Mouse (Mus musculus): ENCODE measurements at regions not wholly inside any gene's neighbourhood (a gene's known extent, or its start where the extent isn't known, plus 50 kb on each side); places are given as distances from the start of the nearest gene placed in this dataset.

GRCm38 (mm10) chr3:51075219-51075920, 148.9 kb upstream of the Noct start:
- no peak for TF ChIP-seq POLR2A (IDR thresholded peaks at IDR 0.05; ENCODE audit: borderline replicate concordance, low read depth, low read length)
- TF ChIP-seq CTCF (IDR thresholded peaks at IDR 0.05; ENCODE audit: low read depth, low read length) = no peak
- Histone ChIP-seq H3K27ac (ENCODE audit: insufficient read depth, low read depth, low read length) (no peak overlapping the region), H3K4me1 (ENCODE audit: control insufficient read depth, insufficient read depth, low read length) (no peaks in the 10 kb centered on the region), H3K4me3 (ENCODE audit: insufficient read depth, low read length) (no peak overlapping the region)

DNA sequence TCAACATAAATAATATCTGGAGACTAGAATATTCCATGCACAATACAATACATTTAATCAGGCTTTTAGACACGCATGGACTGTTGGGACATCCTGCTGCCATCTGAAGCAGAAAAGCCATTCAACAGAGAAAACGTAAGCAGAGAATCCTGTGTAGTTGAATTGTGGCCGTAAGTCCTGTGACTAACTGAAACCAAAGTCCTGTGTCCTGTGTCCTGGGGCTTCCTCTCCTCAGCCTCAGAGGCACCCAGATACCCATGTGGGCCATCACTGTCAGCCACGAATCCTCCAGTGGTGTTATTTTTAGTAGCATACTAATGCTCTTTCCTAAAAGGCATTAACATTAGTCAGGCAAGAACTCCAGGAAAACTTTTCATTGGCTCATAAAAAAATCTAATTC, 145.8 kb upstream of the Noct start:
- TF ChIP-seq CTCF (IDR thresholded peaks at IDR 0.05; ENCODE audit: low read depth, low read length) = no peak
- TF ChIP-seq POLR2A (IDR thresholded peaks at IDR 0.05; ENCODE audit: borderline replicate concordance, low read depth, low read length) = no peak
- no peak overlapping the region for H3K27ac ChIP-seq (ENCODE audit: insufficient read depth, low read depth, low read length)
- no peaks in the 10 kb centered on the region for H3K4me1 ChIP-seq (ENCODE audit: control insufficient read depth, insufficient read depth, low read length)
- no peak overlapping the region for H3K4me3 ChIP-seq (ENCODE audit: insufficient read depth, low read length)

DNA sequence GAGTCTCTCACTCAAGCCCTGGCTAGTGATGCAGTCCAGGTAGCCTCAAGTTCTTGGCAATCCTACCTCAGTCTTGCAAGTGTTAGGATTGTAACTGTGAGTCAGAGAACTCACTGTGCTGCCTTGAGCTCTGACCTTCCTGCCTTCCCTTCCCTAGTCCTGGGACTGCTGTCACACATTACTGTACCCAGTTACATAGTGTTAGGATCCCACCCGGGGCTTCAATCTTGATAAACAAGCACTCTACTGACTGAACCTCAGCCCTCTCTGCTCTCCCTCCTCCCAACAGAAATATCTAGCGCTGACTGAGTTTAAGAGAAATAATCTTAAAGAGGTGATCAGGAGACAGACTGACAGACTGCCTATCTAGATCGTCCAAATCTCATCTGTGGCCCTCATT, 143.8 kb upstream of the Noct start:
- Histone ChIP-seq H3K27ac (ENCODE audit: insufficient read depth, low read depth, low read length) (no peak overlapping the region), H3K4me1 (ENCODE audit: control insufficient read depth, insufficient read depth, low read length) (no peaks in the 10 kb centered on the region), H3K4me3 (ENCODE audit: insufficient read depth, low read length) (no peak overlapping the region)
- TF ChIP-seq CTCF (IDR thresholded peaks at IDR 0.05; ENCODE audit: low read depth, low read length) (no peak), POLR2A (IDR thresholded peaks at IDR 0.05; ENCODE audit: borderline replicate concordance, low read depth, low read length) (no peak)

GRCm38 (mm10) chr3:51080855-51081254, 143.4 kb upstream of the Noct start:
- no peaks in the 10 kb centered on the region for H3K4me1 ChIP-seq (ENCODE audit: control insufficient read depth, insufficient read depth, low read length)
- H3K27ac ChIP-seq (ENCODE audit: insufficient read depth, low read depth, low read length) = no peak overlapping the region
- H3K4me3 ChIP-seq (ENCODE audit: insufficient read depth, low read length) = no peak overlapping the region
- TF ChIP-seq CTCF (IDR thresholded peaks at IDR 0.05; ENCODE audit: low read depth, low read length) (no peak), POLR2A (IDR thresholded peaks at IDR 0.05; ENCODE audit: borderline replicate concordance, low read depth, low read length) (no peak)

DNA sequence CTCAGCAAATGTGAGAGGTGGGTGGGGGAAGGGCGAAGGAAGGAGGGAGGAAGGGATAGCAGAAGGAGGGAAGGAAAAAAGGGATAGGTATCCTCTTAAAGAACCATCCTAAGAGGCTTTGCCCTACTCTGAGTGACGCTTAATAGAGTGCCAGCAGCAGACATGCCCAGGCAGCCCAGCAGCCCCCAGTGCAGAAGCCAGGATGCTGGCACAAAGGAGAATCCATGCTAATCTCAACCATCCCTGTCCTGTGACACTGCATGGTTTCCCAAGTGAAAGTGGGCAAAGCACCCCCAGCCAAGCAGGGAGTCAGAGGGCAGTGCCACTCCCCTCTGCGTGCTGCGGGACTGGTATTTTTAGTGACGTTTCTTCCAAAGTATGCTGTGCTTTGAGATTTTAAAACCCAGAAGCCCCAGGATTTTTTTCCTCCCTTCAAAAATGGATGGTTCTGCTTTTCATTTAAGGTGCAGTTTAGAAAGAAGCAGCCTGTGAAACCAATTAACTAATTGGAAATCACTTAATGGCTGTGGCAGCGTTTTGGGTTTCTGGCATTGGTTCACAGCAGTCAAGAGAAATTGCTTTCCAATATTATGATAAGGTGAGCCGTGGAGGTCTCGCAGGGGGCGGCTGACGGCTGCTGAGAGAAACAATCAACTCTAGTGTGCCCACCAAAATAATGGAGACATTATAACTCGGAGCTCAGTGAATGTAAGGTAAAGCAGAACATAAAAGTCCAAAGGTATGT, 141.2 kb upstream of the Noct start:
- Histone ChIP-seq H3K4me1 (ENCODE audit: control insufficient read depth, insufficient read depth, low read length) (no peaks in the 10 kb centered on the region), H3K4me3 (ENCODE audit: insufficient read depth, low read length) (no peak overlapping the region), H3K27ac (ENCODE audit: insufficient read depth, low read depth, low read length) (no peak overlapping the region)
- TF ChIP-seq CTCF (IDR thresholded peaks at IDR 0.05; ENCODE audit: low read depth, low read length) (no peak), POLR2A (IDR thresholded peaks at IDR 0.05; ENCODE audit: borderline replicate concordance, low read depth, low read length) (no peak)

- no peak overlapping the region for H3K27ac ChIP-seq (ENCODE audit: insufficient read depth, low read depth, low read length)
- H3K4me1 ChIP-seq (ENCODE audit: control insufficient read depth, insufficient read depth, low read length) = no peaks in the 10 kb centered on the region
- TF ChIP-seq CTCF (IDR thresholded peaks at IDR 0.05; ENCODE audit: low read depth, low read length) = no peak
- TF ChIP-seq POLR2A (IDR thresholded peaks at IDR 0.05; ENCODE audit: borderline replicate concordance, low read depth, low read length) = no peak
- no peak overlapping the region for H3K4me3 ChIP-seq (ENCODE audit: insufficient read depth, low read length)
Observed at GRCm38 (mm10) chr3:51083583-51083982, 140.7 kb upstream of the Noct start.

DNA sequence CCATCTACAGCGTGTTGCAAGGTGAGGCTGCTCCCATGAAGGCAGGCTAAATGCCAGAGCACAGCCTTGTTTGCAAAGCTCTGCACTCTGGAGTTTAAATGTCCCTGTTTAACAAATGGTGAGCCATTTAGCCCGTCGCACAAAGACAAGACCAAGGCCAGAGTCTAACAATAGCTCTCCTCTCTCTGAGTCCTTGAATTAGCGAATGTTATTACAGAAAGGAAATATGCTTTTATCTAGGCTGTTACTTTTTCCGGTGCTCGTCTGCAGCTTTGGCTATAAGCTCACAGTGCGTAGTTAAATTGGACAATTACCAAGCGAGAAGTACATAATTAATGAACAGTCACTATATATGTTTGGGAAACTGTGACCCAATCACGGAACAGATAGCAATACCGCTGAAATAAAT, 137.8 kb upstream of the Noct start:
- H3K4me3 ChIP-seq (ENCODE audit: insufficient read depth, low read length) = no peak overlapping the region
- TF ChIP-seq CTCF (IDR thresholded peaks at IDR 0.05; ENCODE audit: low read depth, low read length) (no peak), POLR2A (IDR thresholded peaks at IDR 0.05; ENCODE audit: borderline replicate concordance, low read depth, low read length) (no peak)
- no peak overlapping the region for H3K27ac ChIP-seq (ENCODE audit: insufficient read depth, low read depth, low read length)
- H3K4me1 ChIP-seq (ENCODE audit: control insufficient read depth, insufficient read depth, low read length) = no peaks in the 10 kb centered on the region

- TF ChIP-seq CTCF (IDR thresholded peaks at IDR 0.05; ENCODE audit: low read depth, low read length) = no peak
- TF ChIP-seq POLR2A (IDR thresholded peaks at IDR 0.05; ENCODE audit: borderline replicate concordance, low read depth, low read length) = no peak
- no peak overlapping the region for H3K4me3 ChIP-seq (ENCODE audit: insufficient read depth, low read length)
- no peak overlapping the region for H3K27ac ChIP-seq (ENCODE audit: insufficient read depth, low read depth, low read length)
- no peaks in the 10 kb centered on the region for H3K4me1 ChIP-seq (ENCODE audit: control insufficient read depth, insufficient read depth, low read length)
Observed at GRCm38 (mm10) chr3:51087076-51087475, 137.2 kb upstream of the Noct start.

DNA sequence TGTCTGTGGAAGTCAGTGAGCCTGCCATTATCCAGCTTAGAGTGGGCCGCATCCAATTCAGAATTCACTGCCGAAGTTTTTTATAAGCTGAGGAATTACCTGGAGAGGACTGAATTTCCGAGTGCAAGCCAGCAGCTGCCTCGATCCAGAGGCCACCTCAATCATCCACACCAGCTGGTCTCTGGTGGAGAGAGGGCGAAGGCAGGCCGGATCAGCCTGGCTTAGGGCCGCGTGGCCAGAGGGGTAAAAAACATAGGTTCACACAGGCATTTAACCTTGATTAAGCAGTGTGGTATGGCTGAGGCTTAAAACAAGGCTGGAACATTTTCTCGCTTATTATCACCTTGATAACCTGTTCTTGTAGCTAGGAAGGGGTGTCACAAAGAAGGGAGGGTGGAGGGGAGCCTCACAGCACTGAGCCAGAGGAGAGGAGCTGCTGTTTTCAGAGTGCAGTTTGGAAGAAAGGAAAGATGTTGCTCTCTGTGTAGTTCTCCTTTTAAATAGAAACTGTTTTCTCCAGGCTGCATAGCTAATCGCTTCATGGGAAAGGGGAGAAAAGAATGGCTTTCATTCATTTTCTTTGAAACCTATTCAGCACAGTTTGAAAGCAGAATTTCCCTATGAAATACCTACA, 135.1 kb upstream of the Noct start:
- Histone ChIP-seq H3K27ac (ENCODE audit: insufficient read depth, low read depth, low read length) (no peak overlapping the region), H3K4me3 (ENCODE audit: insufficient read depth, low read length) (no peak overlapping the region), H3K4me1 (ENCODE audit: control insufficient read depth, insufficient read depth, low read length) (no peaks in the 10 kb centered on the region)
- TF ChIP-seq CTCF (IDR thresholded peaks at IDR 0.05; ENCODE audit: low read depth, low read length) (no peak), POLR2A (IDR thresholded peaks at IDR 0.05; ENCODE audit: borderline replicate concordance, low read depth, low read length) (no peak)

- Histone ChIP-seq H3K4me1 (ENCODE audit: control insufficient read depth, insufficient read depth, low read length) (no peaks in the 10 kb centered on the region), H3K27ac (ENCODE audit: insufficient read depth, low read depth, low read length) (no peak overlapping the region), H3K4me3 (ENCODE audit: insufficient read depth, low read length) (no peak overlapping the region)
- TF ChIP-seq POLR2A (IDR thresholded peaks at IDR 0.05; ENCODE audit: borderline replicate concordance, low read depth, low read length) = no peak
- no peak for TF ChIP-seq CTCF (IDR thresholded peaks at IDR 0.05; ENCODE audit: low read depth, low read length)
Observed at GRCm38 (mm10) chr3:51091478-51091877, 132.8 kb upstream of the Noct start.

Data from bone marrow macrophage, adult 2 months (primary cell).